Mouse (Mus musculus) CD4-positive, CD25-positive, alpha-beta regulatory T cell, adult 2 months (primary cell): ENCODE results near the gene Sgsm1.

ENCODE experiments used
- DNase-seq: peaks from one replicate; pipeline ENCODE4 v3.0.0-alpha.2; 2012; ENCODE audit warnings: low read depth, low spot score

The Sgsm1 gene

DNA sequence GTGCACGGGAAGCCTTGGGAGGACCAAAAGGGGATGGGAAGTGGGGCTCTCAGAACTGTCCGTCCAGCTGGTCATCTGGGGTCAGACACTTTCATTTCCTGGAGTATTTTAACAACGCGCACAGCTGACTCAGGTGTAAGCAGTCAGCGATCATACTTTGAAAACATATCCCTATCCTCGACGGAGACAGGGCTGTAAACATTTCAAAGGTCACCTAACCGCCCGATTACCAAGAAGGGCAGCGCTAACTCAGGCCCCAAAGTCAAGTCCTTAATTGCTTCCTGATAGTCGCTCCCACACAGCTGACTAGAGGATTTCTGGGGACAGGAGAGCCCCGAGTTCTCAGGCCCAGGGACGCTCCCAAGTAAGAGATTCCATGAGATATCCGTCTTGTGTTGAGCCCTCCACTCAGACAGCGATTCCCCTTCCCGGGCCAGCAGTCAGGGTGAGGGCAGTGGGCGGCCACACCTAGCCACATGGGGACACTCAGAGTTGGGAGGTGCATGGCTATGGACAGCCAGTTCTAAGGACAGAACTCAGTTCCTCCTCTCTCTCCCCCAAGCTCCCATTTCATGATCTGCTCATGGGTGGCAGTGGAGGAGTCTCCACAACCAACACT is 91.9 kb downstream of the Sgsm1 start:
- no peak for DNase-seq

DNA sequence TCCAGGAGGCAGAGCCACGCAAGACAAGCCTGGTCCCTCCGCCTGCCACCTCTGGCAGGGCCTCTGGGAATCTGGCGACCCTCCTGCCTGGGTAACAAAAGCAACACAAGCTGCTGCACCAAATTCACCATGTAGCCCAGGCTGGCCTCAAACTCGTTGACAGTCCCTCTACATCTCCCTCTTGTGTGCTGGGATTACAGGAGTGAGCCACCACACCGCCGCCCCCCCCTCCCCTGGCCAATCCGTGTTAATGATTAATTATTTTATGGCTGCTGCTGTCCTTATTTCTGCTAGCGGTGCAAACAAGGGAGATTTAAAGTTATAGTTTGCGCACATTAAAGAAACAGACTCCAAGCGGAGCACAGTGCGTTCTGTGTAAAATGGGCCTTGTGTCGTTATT is 93.5 kb downstream of the Sgsm1 start:
- no peak for DNase-seq

- DNase-seq, result no peak
Observed at GRCm38 (mm10) chr5:113216328-113216960, 94.1 kb downstream of the Sgsm1 start.

- DNase-seq, result no peak
Observed at GRCm38 (mm10) chr5:113215610-113216011, 95.0 kb downstream of the Sgsm1 start.

DNA sequence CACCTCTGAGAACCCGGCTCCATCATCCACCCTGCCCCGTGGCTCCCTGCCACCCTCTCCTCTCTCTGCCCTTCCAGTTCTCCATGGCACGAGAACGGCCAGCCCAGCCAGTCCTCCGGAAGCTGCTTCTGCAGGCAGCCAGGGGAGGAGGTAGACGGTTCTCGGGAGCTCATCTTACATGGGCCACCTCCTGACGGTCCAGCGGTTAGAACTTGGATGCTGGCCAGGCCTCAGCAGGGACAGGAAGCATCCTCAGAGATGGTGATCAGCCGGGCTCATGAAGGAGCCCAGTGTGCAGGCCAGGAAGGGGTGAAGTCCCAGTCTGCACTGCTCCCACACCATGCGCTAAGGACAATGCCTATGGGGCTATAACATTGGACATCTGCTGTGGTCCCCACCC is 96.1 kb downstream of the Sgsm1 start:
- no peak for DNase-seq

DNA sequence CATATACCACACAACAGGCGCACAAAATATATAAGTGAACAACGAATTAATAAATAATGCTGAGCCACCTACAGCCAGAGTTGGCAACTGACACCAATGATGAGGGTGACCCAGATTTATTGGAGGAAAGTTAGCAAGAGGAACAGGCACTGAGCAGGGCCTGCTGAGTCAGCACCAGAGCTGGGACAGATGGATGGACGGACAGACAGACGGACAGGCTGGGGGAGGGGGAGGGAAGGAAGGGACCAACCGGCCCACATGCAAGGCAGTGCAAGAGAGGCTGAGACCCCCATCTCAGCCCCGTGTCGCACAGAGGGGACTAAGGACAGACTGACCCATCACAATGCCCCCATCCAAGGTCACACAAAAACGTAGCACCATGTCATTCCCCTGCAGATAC is 96.5 kb downstream of the Sgsm1 start:
- DNase-seq, result no peak

DNA sequence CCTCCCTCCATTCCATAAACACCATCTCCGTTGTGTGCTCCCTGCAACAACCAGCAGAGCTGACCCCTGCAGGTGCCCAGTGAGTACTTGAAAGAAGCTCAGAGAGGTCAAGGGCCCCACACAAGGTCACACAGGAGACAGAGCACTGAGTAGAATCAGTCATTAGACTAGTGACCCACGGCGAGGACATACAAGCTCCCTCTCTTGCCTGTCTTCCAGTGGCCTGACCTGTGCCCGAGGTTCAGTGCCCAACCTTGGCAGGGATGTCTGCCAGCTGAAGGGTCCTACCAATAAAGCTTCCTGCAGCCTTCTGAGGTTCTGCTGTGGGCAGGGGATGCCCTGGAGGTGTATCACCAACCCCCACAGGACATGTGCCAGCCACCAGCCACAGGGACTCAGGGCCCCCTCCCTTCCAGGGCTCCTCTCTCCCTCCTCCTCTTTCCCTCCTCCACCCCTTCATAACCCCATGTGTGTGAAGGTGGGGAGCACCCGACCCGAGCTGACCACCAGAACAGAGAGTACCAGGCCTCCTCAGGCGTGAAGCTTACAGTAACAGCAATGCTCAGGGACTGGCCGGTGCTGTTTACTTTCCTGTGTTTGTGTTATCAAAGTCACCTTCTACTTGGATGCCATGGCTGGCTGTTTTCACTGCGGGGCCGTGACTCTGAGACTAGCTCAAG is 98.3 kb downstream of the Sgsm1 start:
- DNase-seq, result no peak

- DNase-seq, result no peak
Observed at GRCm38 (mm10) chr5:113210314-113210713, 100.3 kb downstream of the Sgsm1 start.

GRCm38 (mm10) chr5:113209898-113210297 is 100.7 kb downstream of the Sgsm1 start:
- DNase-seq, result no peak

GRCm38 (mm10) chr5:113209401-113209750 is 101.2 kb downstream of the Sgsm1 start:
- no peak for DNase-seq

DNA sequence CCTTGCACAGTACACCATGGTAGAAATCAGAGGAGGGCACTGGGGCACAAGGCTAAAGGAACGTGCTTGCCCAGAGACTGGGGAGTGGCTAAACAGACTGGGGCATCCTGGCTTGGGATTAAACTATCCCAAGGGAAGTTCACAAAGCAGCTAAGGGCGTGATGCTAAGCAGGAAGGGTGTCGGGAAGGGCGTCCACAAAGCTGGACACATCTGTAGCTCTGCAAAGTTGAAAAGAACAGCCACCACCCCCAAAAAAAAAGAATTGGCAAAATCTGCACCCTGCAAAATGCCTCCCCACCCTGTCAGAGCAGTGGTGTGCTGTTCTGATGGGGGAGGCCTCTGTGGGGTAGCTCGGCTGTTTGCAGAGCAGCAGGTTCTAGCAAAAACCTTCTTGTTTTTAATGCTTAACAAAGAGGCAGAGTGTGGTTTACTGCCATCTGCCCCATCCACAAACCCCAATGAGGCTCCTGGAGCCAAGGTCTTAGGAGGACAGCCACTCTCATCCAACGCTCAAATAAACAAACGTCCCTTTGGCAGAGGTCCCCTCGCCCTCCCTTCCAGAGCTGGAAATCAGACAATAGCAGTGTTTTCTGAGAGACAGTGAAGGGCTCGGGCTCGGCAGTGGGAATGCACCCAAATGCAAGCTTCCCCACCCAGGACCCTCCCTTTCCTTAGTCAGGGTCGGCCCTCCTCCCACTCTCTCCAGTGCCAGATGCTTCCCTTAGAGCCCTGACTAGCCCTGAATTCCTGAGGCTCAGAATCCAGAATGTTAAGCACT is 101.8 kb downstream of the Sgsm1 start:
- DNase-seq, result no peak

- no peak for DNase-seq
Observed at GRCm38 (mm10) chr5:113208048-113208447, 102.5 kb downstream of the Sgsm1 start.

- DNase-seq, result no peak
Observed at GRCm38 (mm10) chr5:113206670-113207352, 103.8 kb downstream of the Sgsm1 start.

DNA sequence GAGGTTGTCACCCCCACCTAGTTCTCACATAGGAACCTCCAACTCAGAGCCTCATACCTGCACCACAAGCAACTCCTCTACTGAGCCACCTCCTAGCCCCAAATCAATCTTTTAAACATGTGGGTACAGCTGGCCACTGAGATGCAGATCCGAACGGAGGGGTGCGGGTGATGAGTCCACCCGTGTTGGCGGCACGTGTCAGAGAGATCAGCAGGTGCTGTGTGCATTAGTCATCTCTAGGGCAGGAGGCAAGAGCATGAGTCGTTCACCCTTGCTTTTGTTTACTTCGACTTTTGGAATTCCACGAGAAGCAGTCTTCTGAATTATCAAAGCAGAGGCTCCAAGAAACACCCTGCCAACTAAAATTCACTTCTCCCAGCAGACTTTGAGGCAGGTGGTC is 106.4 kb downstream of the Sgsm1 start:
- DNase-seq, result no peak

- DNase-seq, result no peak
Observed at GRCm38 (mm10) chr5:113199772-113200134, 110.8 kb downstream of the Sgsm1 start.

DNA sequence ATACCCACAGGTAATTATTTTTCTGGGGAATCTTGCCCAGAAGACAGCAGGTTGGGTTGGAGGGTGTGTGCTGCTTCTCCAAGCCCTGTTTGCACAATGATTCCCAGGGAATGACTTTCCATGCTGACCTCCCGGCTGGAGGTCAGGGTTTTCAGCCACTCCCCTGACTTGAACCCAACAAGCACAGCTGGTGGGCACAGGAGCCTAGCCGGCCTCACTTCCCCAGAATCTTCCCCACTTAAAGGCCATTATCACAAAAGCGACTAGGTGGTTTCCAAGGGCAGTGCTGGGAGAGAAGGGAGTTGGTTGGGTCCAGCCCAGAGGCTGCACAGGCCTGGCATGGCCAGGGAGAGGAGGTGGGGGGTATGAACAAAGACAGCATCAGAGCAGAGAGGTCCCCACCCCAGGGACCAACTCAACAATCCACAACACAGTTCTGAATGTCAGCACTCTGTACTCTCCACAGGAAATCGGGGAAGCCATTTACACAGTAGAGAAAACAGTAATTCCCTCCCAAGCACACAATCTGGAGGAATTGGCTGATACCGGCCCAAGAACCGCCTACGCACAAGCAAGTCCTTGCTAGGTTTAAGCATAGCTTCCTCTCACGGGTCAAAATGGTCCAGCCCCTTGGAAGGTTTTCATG is 111.3 kb downstream of the Sgsm1 start:
- no peak for DNase-seq

- DNase-seq, result no peak
Observed at GRCm38 (mm10) chr5:113196916-113197794, 113.4 kb downstream of the Sgsm1 start.

- no peak for DNase-seq
Observed at GRCm38 (mm10) chr5:113195907-113196306, 114.7 kb downstream of the Sgsm1 start.

GRCm38 (mm10) chr5:113195451-113195850 is 115.1 kb downstream of the Sgsm1 start:
- no peak for DNase-seq

DNA sequence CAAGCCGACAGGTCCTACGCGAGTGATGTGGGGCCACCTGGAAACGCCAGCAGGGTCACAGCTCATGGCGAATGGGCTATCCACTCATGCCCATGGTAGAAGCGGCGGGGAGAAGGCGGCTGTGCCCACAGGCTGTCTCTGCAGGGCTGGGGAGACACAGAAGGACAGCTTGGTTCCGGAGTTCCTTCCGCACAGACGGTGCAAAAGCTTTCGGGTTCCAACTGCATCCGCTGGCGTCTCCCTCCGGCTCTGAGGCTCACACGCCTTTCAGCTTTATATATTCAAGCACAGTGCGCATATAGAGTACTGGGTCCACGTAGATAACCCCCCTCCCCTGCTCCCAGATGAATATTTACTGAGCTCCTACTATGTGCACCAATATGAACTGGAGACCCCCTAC is 116.8 kb downstream of the Sgsm1 start:
- DNase-seq, result no peak
